Mouse (Mus musculus) neural tube, embryonic 13.5 days (tissue): Measurements from ENCODE around the gene Hspg2. TPM values are rescaled to one million over a fixed set of nuclear protein-coding genes. Genes with fewer than 3 reads are reported as not detected.

Experiments used
- microRNA-seq: library from miRNA; unstranded; fragments of <30 nt; microRNA quantifications from one replicate; pipeline ENCODE4, GENCODE M21; 2016
- polyA plus RNA-seq: library from polyadenylated mRNA; unstranded; fragments of >200 nt; fragmentation: Nextera tagmentation; extraction: Ambion mirVana; gene quantifications from 2 replicates; pipeline ENCODE4 v1.2.1, GENCODE M21; 2015

The Hspg2 gene
- polyA plus RNA-seq, 1 experiment from 2014 or later, result 8.6 TPM

Small RNAs within 50 kb of the gene (microRNA-seq; reads per million reads assigned to microRNA genes)
- gene Mir7018, result 1.0 reads per million

Other genes with a start within 250 kb of the Hspg2 start
- gene Wnt4, start 191.3 kb upstream of the Hspg2 start, polyA plus RNA-seq, result 4.1 and 4.9 TPM in 2 replicates
- gene Cdc42, start 111.0 kb upstream of the Hspg2 start, polyA plus RNA-seq, result 869 and 879 TPM in 2 replicates
- not detected in 2 replicates for gene Cela3a, start 59.0 kb upstream of the Hspg2 start, polyA plus RNA-seq
- not detected in 2 replicates for gene Cela3b, start 38.2 kb upstream of the Hspg2 start, polyA plus RNA-seq
- not detected in 2 replicates for gene 1700013G24Rik, start 15.5 kb upstream of the Hspg2 start, polyA plus RNA-seq
- gene Ldlrad2, start 105.8 kb downstream of the Hspg2 start, polyA plus RNA-seq, result not detected in 2 replicates
- gene Usp48, start 125.0 kb downstream of the Hspg2 start, polyA plus RNA-seq, result 69.2 and 78.7 TPM in 2 replicates
- gene Rap1gap, start 196.0 kb downstream of the Hspg2 start, polyA plus RNA-seq, result 39.5 and 51.2 TPM in 2 replicates